Mouse (Mus musculus): ENCODE results near the gene Sgta. TPM values are rescaled to one million over a fixed set of nuclear protein-coding genes. Genes with fewer than 3 reads are reported as not detected.
"Not testable (repeated sequence)": the region's sequence is repeated elsewhere in the genome, so short reads cannot be mapped to it uniquely, and the experiment has no call there.

Sgta gene
- polyA plus RNA-seq, 1 experiment = 228 TPM

GRCm38 (mm10) chr10:81082168-81082960, 22.4 kb upstream of the Sgta start:
- H3K4me1 ChIP-seq (ENCODE audit: control insufficient read depth, insufficient read depth, low read length) = no peaks in the 10 kb centered on the region
- no peak overlapping the region for H3K4me3 ChIP-seq (ENCODE audit: insufficient read depth, low read length)
- TF ChIP-seq CTCF (IDR thresholded peaks at IDR 0.05; ENCODE audit: extremely low read depth, insufficient read depth, low read length) = peak; percentile 82
- no peak for TF ChIP-seq POLR2A (IDR thresholded peaks at IDR 0.05; ENCODE audit: extremely low read depth, insufficient read depth, low read length)
- H3K27ac ChIP-seq (ENCODE audit: insufficient read depth, low read length) = no peak overlapping the region

- TF ChIP-seq CTCF (IDR thresholded peaks at IDR 0.05; ENCODE audit: extremely low read depth, insufficient read depth, low read length) (no peak), POLR2A (IDR thresholded peaks at IDR 0.05; ENCODE audit: extremely low read depth, insufficient read depth, low read length) (no peak)
Observed at GRCm38 (mm10) chr10:81080008-81080655, 20.2 kb upstream of the Sgta start.

GRCm38 (mm10) chr10:81077916-81078315, 17.9 kb upstream of the Sgta start:
- TF ChIP-seq POLR2A (IDR thresholded peaks at IDR 0.05; ENCODE audit: extremely low read depth, insufficient read depth, low read length) (no peak), CTCF (IDR thresholded peaks at IDR 0.05; ENCODE audit: extremely low read depth, insufficient read depth, low read length) (no peak)
- H3K4me3 ChIP-seq (ENCODE audit: insufficient read depth, low read length) = no peak overlapping the region
- no peak overlapping the region for H3K27ac ChIP-seq (ENCODE audit: insufficient read depth, low read length)
- no peaks in the 10 kb centered on the region for H3K4me1 ChIP-seq (ENCODE audit: control insufficient read depth, insufficient read depth, low read length)

More at GRCm38 (mm10) chr10:81080008-81080655, 20.2 kb upstream of the Sgta start:
- H3K4me1 ChIP-seq (ENCODE audit: control insufficient read depth, insufficient read depth, low read length) = no peaks in the 10 kb centered on the region
- H3K4me3 ChIP-seq (ENCODE audit: insufficient read depth, low read length) = no peak overlapping the region
- no peak overlapping the region for H3K27ac ChIP-seq (ENCODE audit: insufficient read depth, low read length)

- no peak overlapping the region for H3K4me3 ChIP-seq (ENCODE audit: insufficient read depth, low read length)
- TF ChIP-seq POLR2A (IDR thresholded peaks at IDR 0.05; ENCODE audit: extremely low read depth, insufficient read depth, low read length) (no peak), CTCF (IDR thresholded peaks at IDR 0.05; ENCODE audit: extremely low read depth, insufficient read depth, low read length) (no peak)
- H3K27ac ChIP-seq (ENCODE audit: insufficient read depth, low read length) = no peak overlapping the region
- H3K4me1 ChIP-seq (ENCODE audit: control insufficient read depth, insufficient read depth, low read length) = no peaks in the 10 kb centered on the region
Observed at GRCm38 (mm10) chr10:81076356-81076755, 16.4 kb upstream of the Sgta start.

- no peak overlapping the region for H3K4me3 ChIP-seq (ENCODE audit: insufficient read depth, low read length)
- peaks cover under 1% of the 10 kb centered on the region; the same call in 1 of the 2 replicates for H3K4me1 ChIP-seq (ENCODE audit: control insufficient read depth, insufficient read depth, low read length)
- no peak overlapping the region for H3K27ac ChIP-seq (ENCODE audit: insufficient read depth, low read length)
- no peak for TF ChIP-seq CTCF (IDR thresholded peaks at IDR 0.05; ENCODE audit: extremely low read depth, insufficient read depth, low read length)
- TF ChIP-seq POLR2A (IDR thresholded peaks at IDR 0.05; ENCODE audit: extremely low read depth, insufficient read depth, low read length) = no peak
Observed at GRCm38 (mm10) chr10:81075734-81076133, 15.8 kb upstream of the Sgta start.

GRCm38 (mm10) chr10:81073464-81073863, 13.5 kb upstream of the Sgta start:
- Histone ChIP-seq H3K4me3 (ENCODE audit: insufficient read depth, low read length) (no peak overlapping the region), H3K4me1 (ENCODE audit: control insufficient read depth, insufficient read depth, low read length) (peaks cover 3% of the 10 kb centered on the region; the same call in 1 of the 2 replicates), H3K27ac (ENCODE audit: insufficient read depth, low read length) (no peak overlapping the region)
- TF ChIP-seq CTCF (IDR thresholded peaks at IDR 0.05; ENCODE audit: extremely low read depth, insufficient read depth, low read length) (peak; percentile 29; the same call in 1 of the 2 replicates), POLR2A (IDR thresholded peaks at IDR 0.05; ENCODE audit: extremely low read depth, insufficient read depth, low read length) (no peak)

GRCm38 (mm10) chr10:81072290-81072689, 12.3 kb upstream of the Sgta start:
- H3K4me3 ChIP-seq (ENCODE audit: insufficient read depth, low read length) = no peak overlapping the region
- no peak for TF ChIP-seq CTCF (IDR thresholded peaks at IDR 0.05; ENCODE audit: extremely low read depth, insufficient read depth, low read length)
- TF ChIP-seq POLR2A (IDR thresholded peaks at IDR 0.05; ENCODE audit: extremely low read depth, insufficient read depth, low read length) = no peak
- no peak overlapping the region for H3K27ac ChIP-seq (ENCODE audit: insufficient read depth, low read length)

GRCm38 (mm10) chr10:81069836-81070235, 9.9 kb upstream of the Sgta start, which contains the start of gene Thop1:
Gene Thop1 (plus strand): TSS chr10:81070035.
- H3K27ac ChIP-seq (ENCODE audit: insufficient read depth, low read length) = no peak within 1 kb of the TSS
- H3K4me1 ChIP-seq (ENCODE audit: control insufficient read depth, insufficient read depth, low read length) = peaks cover 3% of the 10 kb centered on the region; the same call in 1 of the 2 replicates
- no peak for TF ChIP-seq CTCF (IDR thresholded peaks at IDR 0.05; ENCODE audit: extremely low read depth, insufficient read depth, low read length)
- peak; percentile 89 for TF ChIP-seq POLR2A (IDR thresholded peaks at IDR 0.05; ENCODE audit: extremely low read depth, insufficient read depth, low read length)

More at GRCm38 (mm10) chr10:81072290-81072689, 12.3 kb upstream of the Sgta start:
- H3K4me1 ChIP-seq (ENCODE audit: control insufficient read depth, insufficient read depth, low read length) = peaks cover 3% of the 10 kb centered on the region; the same call in 1 of the 2 replicates

GRCm38 (mm10) chr10:81068706-81069105, 8.7 kb upstream of the Sgta start:
- no peak overlapping the region for H3K27ac ChIP-seq (ENCODE audit: insufficient read depth, low read length)
- H3K4me3 ChIP-seq (ENCODE audit: insufficient read depth, low read length) = no peak overlapping the region
- TF ChIP-seq POLR2A (IDR thresholded peaks at IDR 0.05; ENCODE audit: extremely low read depth, insufficient read depth, low read length) (no peak), CTCF (IDR thresholded peaks at IDR 0.05; ENCODE audit: extremely low read depth, insufficient read depth, low read length) (no peak)
- peaks cover 3% of the 10 kb centered on the region; the same call in 1 of the 2 replicates for H3K4me1 ChIP-seq (ENCODE audit: control insufficient read depth, insufficient read depth, low read length)

More at GRCm38 (mm10) chr10:81069836-81070235, 9.9 kb upstream of the Sgta start, which contains the start of gene Thop1:
- H3K4me3 ChIP-seq (ENCODE audit: insufficient read depth, low read length) = peak within 1 kb of the TSS; percentile 43

GRCm38 (mm10) chr10:81064519-81064918, 4.5 kb upstream of the Sgta start:
- not testable (repeated sequence) for H3K4me3 ChIP-seq (ENCODE audit: insufficient read depth, low read length); H3K4me1 ChIP-seq (ENCODE audit: control insufficient read depth, insufficient read depth, low read length); H3K27ac ChIP-seq (ENCODE audit: insufficient read depth, low read length)
